Mouse (Mus musculus): ENCODE measurements around the gene Brinp2. TPM values are rescaled to one million over a fixed set of nuclear protein-coding genes. Genes with fewer than 3 reads are reported as not detected.

Gene Brinp2
- total RNA-seq, 2 experiments from 2014 or later = 2.7 to 3.6 TPM

GRCm38 (mm10) chr1:158296287-158296931 lies 59.7 kb downstream of the Brinp2 start:
- no peak for DNase-seq (ENCODE audit: low spot score in 2 of 2)

- DNase-seq (ENCODE audit: low spot score in 2 of 2) = no peak
Measured at GRCm38 (mm10) chr1:158295270-158295669, 60.9 kb downstream of the Brinp2 start.

GRCm38 (mm10) chr1:158285198-158285597 lies 70.9 kb downstream of the Brinp2 start:
- DNase-seq (ENCODE audit: low spot score in 2 of 2) = no peak

- no peak for DNase-seq (ENCODE audit: low spot score in 2 of 2)
Measured at GRCm38 (mm10) chr1:158283869-158284268, 72.3 kb downstream of the Brinp2 start.

- DNase-seq (ENCODE audit: low spot score in 2 of 2) = no peak
Measured at GRCm38 (mm10) chr1:158272058-158272457, 84.1 kb downstream of the Brinp2 start.

GRCm38 (mm10) chr1:158267020-158267571 lies 89.0 kb downstream of the Brinp2 start:
- DNase-seq (ENCODE audit: low spot score in 2 of 2) = peak; percentile 18 to 47

- no peak for DNase-seq (ENCODE audit: low spot score in 2 of 2)
Measured at GRCm38 (mm10) chr1:158266293-158267019, 89.7 kb downstream of the Brinp2 start.

GRCm38 (mm10) chr1:158259516-158260235 lies 96.5 kb downstream of the Brinp2 start:
- DNase-seq (ENCODE audit: low spot score in 2 of 2) = no peak

- DNase-seq (ENCODE audit: low spot score in 2 of 2) = no peak
Measured at GRCm38 (mm10) chr1:158258685-158259292, 97.3 kb downstream of the Brinp2 start.

- no peak for DNase-seq (ENCODE audit: low spot score in 2 of 2)
Measured at GRCm38 (mm10) chr1:158255912-158256680, 100.0 kb downstream of the Brinp2 start.

- no peak for DNase-seq (ENCODE audit: low spot score in 2 of 2)
Measured at GRCm38 (mm10) chr1:158252682-158253222, 103.4 kb downstream of the Brinp2 start.

- no peak for DNase-seq (ENCODE audit: low spot score in 2 of 2)
Measured at GRCm38 (mm10) chr1:158248266-158248665, 107.9 kb downstream of the Brinp2 start.

GRCm38 (mm10) chr1:158246476-158247153 lies 109.5 kb downstream of the Brinp2 start:
- DNase-seq (ENCODE audit: low spot score in 2 of 2) = no peak

GRCm38 (mm10) chr1:158245486-158245885 lies 110.6 kb downstream of the Brinp2 start:
- DNase-seq (ENCODE audit: low spot score in 2 of 2) = no peak

GRCm38 (mm10) chr1:158244016-158244415 lies 112.1 kb downstream of the Brinp2 start:
- no peak for DNase-seq (ENCODE audit: low spot score in 2 of 2)

- DNase-seq (ENCODE audit: low spot score in 2 of 2) = no peak
Measured at GRCm38 (mm10) chr1:158241848-158242556, 114.1 kb downstream of the Brinp2 start.

GRCm38 (mm10) chr1:158239841-158240240 lies 116.3 kb downstream of the Brinp2 start:
- no peak for DNase-seq (ENCODE audit: low spot score in 2 of 2)

GRCm38 (mm10) chr1:158238722-158239121 lies 117.4 kb downstream of the Brinp2 start:
- no peak for DNase-seq (ENCODE audit: low spot score in 2 of 2)

GRCm38 (mm10) chr1:158228687-158229224 lies 127.4 kb downstream of the Brinp2 start:
- DNase-seq (ENCODE audit: low spot score in 2 of 2) = no peak

Measured in adrenal gland, postnatal 4 days (tissue).